Mouse (Mus musculus): ENCODE data around the gene Wscd2.

The Wscd2 gene

GRCm38 (mm10) chr5:113485584-113486162, 4.5 kb upstream of the Wscd2 start:
- no peak for DNase-seq (ENCODE audit: low spot score in 2 of 2)

GRCm38 (mm10) chr5:113487879-113488278, 2.3 kb upstream of the Wscd2 start:
- DNase-seq (ENCODE audit: low spot score in 2 of 2), result no peak

GRCm38 (mm10) chr5:113489617-113490016, 516 bp upstream of the Wscd2 start:
- DNase-seq (ENCODE audit: low spot score in 2 of 2), result no peak

GRCm38 (mm10) chr5:113490467-113491260, 531 bp downstream of the Wscd2 start:
- peak; percentile 39 to 51 for DNase-seq (ENCODE audit: low spot score in 2 of 2)

GRCm38 (mm10) chr5:113491552-113491951, 1.4 kb downstream of the Wscd2 start:
- no peak for DNase-seq (ENCODE audit: low spot score in 2 of 2)

GRCm38 (mm10) chr5:113491988-113492387, 1.9 kb downstream of the Wscd2 start:
- DNase-seq (ENCODE audit: low spot score in 2 of 2), result no peak

GRCm38 (mm10) chr5:113492417-113493035, 2.4 kb downstream of the Wscd2 start:
- DNase-seq (ENCODE audit: low spot score in 2 of 2), result no peak

- no peak for DNase-seq (ENCODE audit: low spot score in 2 of 2)
Measured at GRCm38 (mm10) chr5:113493997-113494396, 3.9 kb downstream of the Wscd2 start.

GRCm38 (mm10) chr5:113496926-113497325, 6.8 kb downstream of the Wscd2 start:
- DNase-seq (ENCODE audit: low spot score in 2 of 2), result no peak

GRCm38 (mm10) chr5:113499421-113499820, 9.3 kb downstream of the Wscd2 start:
- DNase-seq (ENCODE audit: low spot score in 2 of 2), result no peak

GRCm38 (mm10) chr5:113503276-113503675, 13.1 kb downstream of the Wscd2 start:
- DNase-seq (ENCODE audit: low spot score in 2 of 2), result no peak

- no peak for DNase-seq (ENCODE audit: low spot score in 2 of 2)
Measured at GRCm38 (mm10) chr5:113504654-113505053, 14.5 kb downstream of the Wscd2 start.

GRCm38 (mm10) chr5:113506065-113506464, 15.9 kb downstream of the Wscd2 start:
- no peak for DNase-seq (ENCODE audit: low spot score in 2 of 2)

GRCm38 (mm10) chr5:113506779-113507178, 16.6 kb downstream of the Wscd2 start:
- no peak for DNase-seq (ENCODE audit: low spot score in 2 of 2)

GRCm38 (mm10) chr5:113509167-113509566, 19.0 kb downstream of the Wscd2 start:
- no peak for DNase-seq (ENCODE audit: low spot score in 2 of 2)

- no peak for DNase-seq (ENCODE audit: low spot score in 2 of 2)
Measured at GRCm38 (mm10) chr5:113513640-113514039, 23.5 kb downstream of the Wscd2 start.

- DNase-seq (ENCODE audit: low spot score in 2 of 2), result peak; percentile 59 to 67
Measured at GRCm38 (mm10) chr5:113514062-113514461, 23.9 kb downstream of the Wscd2 start.

- no peak for DNase-seq (ENCODE audit: low spot score in 2 of 2)
Measured at GRCm38 (mm10) chr5:113516119-113516872, 26.2 kb downstream of the Wscd2 start.

GRCm38 (mm10) chr5:113516873-113517336, 26.8 kb downstream of the Wscd2 start:
- DNase-seq (ENCODE audit: low spot score in 2 of 2), result no peak

- no peak for DNase-seq (ENCODE audit: low spot score in 2 of 2)
Measured at GRCm38 (mm10) chr5:113517387-113517786, 27.3 kb downstream of the Wscd2 start.

GRCm38 (mm10) chr5:113521037-113521436, 30.9 kb downstream of the Wscd2 start:
- DNase-seq (ENCODE audit: low spot score in 2 of 2), result no peak

- no peak for DNase-seq (ENCODE audit: low spot score in 2 of 2)
Measured at GRCm38 (mm10) chr5:113538826-113539225, 48.7 kb downstream of the Wscd2 start.

Data from frontal cortex, postnatal 25 days (tissue).